Mouse (Mus musculus) hindbrain, embryonic 14.5 days (tissue): Measurements from ENCODE around the gene Psd. TPM values are rescaled to one million over a fixed set of nuclear protein-coding genes. Genes with fewer than 3 reads are reported as not detected.

Experiments used
- ATAC-seq: fragments of 200-750 bp; cut with Nextera tagmentation; 2 replicates; pipeline ENCODE4 v1.8.0; 2017; ENCODE audit warnings: moderate number of reproducible peaks, mild to moderate bottlenecking, moderate TSS enrichment, moderate library complexity; ENCODE audit not compliant: low FRiP score
- DNase-seq: peaks from one replicate; pipeline ENCODE4 v3.0.0-alpha.2; 2015; ENCODE audit warnings: low spot score
- H3K27ac ChIP-seq: fragments of 300-500 bp; sonication (generic); 2 replicates; pipeline ENCODE4 v1.5.1; 2014; ENCODE audit warnings: mild to moderate bottlenecking, moderate library complexity
- H3K27me3 ChIP-seq: fragments of 300-500 bp; sonication (generic); 2 replicates; pipeline ENCODE4 v1.6.1; 2014; ENCODE audit warnings: mild to moderate bottlenecking, low read length, mixed read lengths; ENCODE audit not compliant: control insufficient read depth, insufficient read depth
- H3K36me3 ChIP-seq: fragments of 300-500 bp; sonication (generic); replicated peaks from 2 replicates; pipeline ENCODE4 v1.6.1; 2014; ENCODE audit not compliant: control insufficient read depth, insufficient read depth
- H3K4me1 ChIP-seq: fragments of 300-500 bp; sonication (generic); replicated peaks from 2 replicates; pipeline ENCODE4 v1.6.1; 2014; ENCODE audit warnings: antibody characterized with exemption, low read length, mixed read lengths; ENCODE audit not compliant: control insufficient read depth, insufficient read depth
- H3K4me2 ChIP-seq: fragments of 300-500 bp; sonication (generic); replicated peaks from 2 replicates; pipeline ENCODE4 v1.6.1; 2014; ENCODE audit warnings: mild to moderate bottlenecking, moderate library complexity
- H3K4me3 ChIP-seq: fragments of 300-500 bp; sonication (generic); replicated peaks from 2 replicates; pipeline ENCODE4 v1.5.1; 2014; ENCODE audit warnings: mild to moderate bottlenecking, low read length
- H3K9ac ChIP-seq: fragments of 300-500 bp; sonication (generic); 2 replicates; pipeline ENCODE4 v1.6.1; 2014
- H3K9me3 ChIP-seq: fragments of 300-500 bp; sonication (generic); 2 replicates; pipeline ENCODE4 v1.6.1; 2016; ENCODE audit warnings: low read length; ENCODE audit not compliant: control insufficient read depth
- WGBS: fragments of 180-500 bp; shearing (Covaris S2); extraction: QIAGEN DNeasy Blood & Tissue Kit; methylation state at CpG from one replicate; pipeline ENCODE4 v1.1.7; 2014; 5-methylcytosine and 5-hydroxymethylcytosine counted together
- polyA plus RNA-seq: library from polyadenylated mRNA; unstranded; fragments of >200 nt; fragmentation: Nextera tagmentation; extraction: Ambion mirVana; gene quantifications from 2 replicates; pipeline ENCODE4 v1.2.1, GENCODE M21; 2014

Gene Psd
- polyA plus RNA-seq, 1 experiment from 2014 or later = 131 TPM

- ATAC-seq = peak; percentile 33; the same call in 1 of the 2 replicates
- Histone ChIP-seq H3K9ac (peak overlapping the region; percentile 83), H3K4me2 (peak overlapping the region; percentile 81), H3K27me3 (peaks cover 68% of the 10 kb centered on the region), H3K36me3 (peaks cover 18% of the 10 kb centered on the region), H3K27ac (peak overlapping the region; percentile 62), H3K9me3 (no peaks in the 10 kb centered on the region), H3K4me1 (peaks cover 61% of the 10 kb centered on the region), H3K4me3 (peak overlapping the region; percentile 57)
- DNase-seq = peak; percentile 31
- WGBS = under 1% methylated on average over 47 of the region's 48 CpGs
Measured at GRCm38 (mm10) chr19:46317546-46317885, 9.4 kb downstream of the Psd start.

GRCm38 (mm10) chr19:46316846-46317545 is 10.0 kb downstream of the Psd start:
- H3K27me3 ChIP-seq = peaks cover 68% of the 10 kb centered on the region
- WGBS = 28% methylated on average over 15 of the region's 15 CpGs
- peaks cover 55% of the 10 kb centered on the region for H3K4me1 ChIP-seq
- DNase-seq (no peak), ATAC-seq (no peak)
- peak overlapping the region; percentile 81 for H3K4me2 ChIP-seq
- H3K27ac ChIP-seq = peak overlapping the region; percentile 62
- H3K9ac ChIP-seq = peak overlapping the region; percentile 83
- peak overlapping the region; percentile 57 for H3K4me3 ChIP-seq
- no peaks in the 10 kb centered on the region for H3K9me3 ChIP-seq
- H3K36me3 ChIP-seq = peaks cover 23% of the 10 kb centered on the region

GRCm38 (mm10) chr19:46315752-46316610 is 11.0 kb downstream of the Psd start:
- Histone ChIP-seq H3K4me2 (peak overlapping the region; percentile 81), H3K4me3 (peak overlapping the region; percentile 57), H3K36me3 (peaks cover 26% of the 10 kb centered on the region), H3K9me3 (no peaks in the 10 kb centered on the region), H3K4me1 (peaks cover 45% of the 10 kb centered on the region), H3K27ac (no peak overlapping the region), H3K27me3 (peaks cover 68% of the 10 kb centered on the region), H3K9ac (peak overlapping the region; percentile 83)
- no peak for DNase-seq
- ATAC-seq = no peak
- WGBS = 38% methylated on average over 12 of the region's 12 CpGs

- ATAC-seq (no peak), DNase-seq (no peak)
- Histone ChIP-seq H3K9ac (no peak overlapping the region), H3K9me3 (no peaks in the 10 kb centered on the region), H3K27ac (no peak overlapping the region), H3K4me2 (peak overlapping the region; percentile 81; the same call in 1 of the 2 replicates), H3K4me1 (peaks cover 40% of the 10 kb centered on the region), H3K36me3 (peaks cover 26% of the 10 kb centered on the region), H3K4me3 (no peak overlapping the region), H3K27me3 (peaks cover 62% of the 10 kb centered on the region)
- 51% methylated on average over 14 of the region's 14 CpGs for WGBS
Measured at GRCm38 (mm10) chr19:46314872-46315742, 11.8 kb downstream of the Psd start.

- peaks cover 26% of the 10 kb centered on the region for H3K36me3 ChIP-seq
- no peak for DNase-seq
Measured at GRCm38 (mm10) chr19:46314151-46314601, 12.8 kb downstream of the Psd start.

GRCm38 (mm10) chr19:46313591-46313990 is 13.4 kb downstream of the Psd start:
- DNase-seq (no peak), ATAC-seq (no peak)
- no peak overlapping the region for H3K4me2 ChIP-seq
- peaks cover 26% of the 10 kb centered on the region for H3K36me3 ChIP-seq
- H3K27me3 ChIP-seq = peaks cover 51% of the 10 kb centered on the region
- no peak overlapping the region for H3K9ac ChIP-seq
- H3K9me3 ChIP-seq = no peaks in the 10 kb centered on the region
- H3K27ac ChIP-seq = no peak overlapping the region
- no peak overlapping the region for H3K4me3 ChIP-seq
- WGBS = 79% methylated on average over 6 of the region's 6 CpGs
- peaks cover 28% of the 10 kb centered on the region for H3K4me1 ChIP-seq

More at GRCm38 (mm10) chr19:46314151-46314601, 12.8 kb downstream of the Psd start:
- H3K4me2 ChIP-seq = no peak overlapping the region
- ATAC-seq = no peak
- no peak overlapping the region for H3K27ac ChIP-seq
- H3K4me1 ChIP-seq = peaks cover 33% of the 10 kb centered on the region
- 14% methylated on average over 18 of the region's 18 CpGs for WGBS
- no peaks in the 10 kb centered on the region for H3K9me3 ChIP-seq
- peaks cover 53% of the 10 kb centered on the region for H3K27me3 ChIP-seq
- H3K4me3 ChIP-seq = no peak overlapping the region
- no peak overlapping the region for H3K9ac ChIP-seq

GRCm38 (mm10) chr19:46313116-46313515 is 13.8 kb downstream of the Psd start:
- Histone ChIP-seq H3K9me3 (no peaks in the 10 kb centered on the region), H3K4me3 (no peak overlapping the region), H3K4me1 (peaks cover 23% of the 10 kb centered on the region), H3K9ac (no peak overlapping the region), H3K36me3 (peaks cover 26% of the 10 kb centered on the region), H3K27me3 (peaks cover 51% of the 10 kb centered on the region), H3K27ac (no peak overlapping the region), H3K4me2 (no peak overlapping the region)
- ATAC-seq = no peak
- no peak for DNase-seq
- WGBS = 89% methylated on average over 9 of the region's 9 CpGs

- Histone ChIP-seq H3K9me3 (no peaks in the 10 kb centered on the region), H3K4me2 (no peak overlapping the region), H3K4me1 (peaks cover 18% of the 10 kb centered on the region), H3K9ac (no peak overlapping the region), H3K27me3 (peaks cover 55% of the 10 kb centered on the region), H3K36me3 (peaks cover 26% of the 10 kb centered on the region), H3K4me3 (no peak overlapping the region), H3K27ac (no peak overlapping the region)
- 90% methylated on average over 21 of the region's 21 CpGs for WGBS
- DNase-seq = no peak
- no peak for ATAC-seq
Measured at GRCm38 (mm10) chr19:46312566-46312965, 14.4 kb downstream of the Psd start.
